Mouse (Mus musculus) granulocyte monocyte progenitor cell, adult 5-6 weeks (primary cell): ENCODE results near the gene Bach2. TPM values are rescaled to one million over a fixed set of nuclear protein-coding genes. Genes with fewer than 3 reads are reported as not detected.

ENCODE experiments used
- ATAC-seq: replicated peaks from 2 replicates; pipeline ENCODE4 v1.8.0; 2016; ENCODE audit warnings: mild to moderate bottlenecking, moderate TSS enrichment, inconsistent platforms; ENCODE audit not compliant: poor library complexity, severe bottlenecking
- total RNA-seq, 2 experiments: library from RNA; stranded (forward) in 1 of 2; stranded (reverse) in 1 of 2; fragments of 200-712, 200-1000 nt in 1 of 2; fragments of >200 nt in 1 of 2; fragmentation: Nextera tagmentation in 1 of 2; gene quantifications; 2 replicates each; pipeline ENCODE4 v1.2.3; 2014 to 2017

Gene Bach2
- total RNA-seq, 2 experiments from 2014 or later, result under 0.01 to 0.67 TPM

DNA sequence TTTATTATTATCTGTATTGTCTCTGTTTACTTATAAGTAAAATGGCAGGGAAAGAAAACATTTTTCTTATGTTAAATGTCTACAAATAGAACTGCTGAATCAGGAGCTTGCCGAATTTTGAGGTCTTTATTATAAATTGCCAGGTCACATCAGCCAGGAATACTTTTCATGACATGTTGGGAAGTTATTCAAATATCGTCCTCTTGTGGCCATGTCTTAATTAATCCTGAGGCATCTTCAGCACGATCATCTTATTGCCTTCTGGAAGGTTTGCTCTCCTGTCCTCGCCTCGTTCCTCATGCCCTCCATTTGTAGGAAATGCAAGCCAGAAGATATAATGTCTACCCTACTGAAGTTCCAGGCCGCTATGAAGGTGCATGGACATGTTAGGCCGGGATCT, 140.5 kb downstream of the Bach2 start:
- no peak for ATAC-seq

- no peak for ATAC-seq
Measured at GRCm38 (mm10) chr4:32381666-32382381, 143.2 kb downstream of the Bach2 start.

GRCm38 (mm10) chr4:32385121-32385520, 146.5 kb downstream of the Bach2 start:
- no peak for ATAC-seq

- ATAC-seq, result no peak
Measured at GRCm38 (mm10) chr4:32385623-32386022, 147.0 kb downstream of the Bach2 start.

- no peak for ATAC-seq
Measured at GRCm38 (mm10) chr4:32386346-32386745, 147.7 kb downstream of the Bach2 start.

- ATAC-seq, result no peak
Measured at GRCm38 (mm10) chr4:32386931-32387330, 148.3 kb downstream of the Bach2 start.

GRCm38 (mm10) chr4:32387479-32388240, 149.1 kb downstream of the Bach2 start:
- peak; percentile 85 for ATAC-seq

GRCm38 (mm10) chr4:32388564-32388963, 150.0 kb downstream of the Bach2 start:
- ATAC-seq, result no peak

DNA sequence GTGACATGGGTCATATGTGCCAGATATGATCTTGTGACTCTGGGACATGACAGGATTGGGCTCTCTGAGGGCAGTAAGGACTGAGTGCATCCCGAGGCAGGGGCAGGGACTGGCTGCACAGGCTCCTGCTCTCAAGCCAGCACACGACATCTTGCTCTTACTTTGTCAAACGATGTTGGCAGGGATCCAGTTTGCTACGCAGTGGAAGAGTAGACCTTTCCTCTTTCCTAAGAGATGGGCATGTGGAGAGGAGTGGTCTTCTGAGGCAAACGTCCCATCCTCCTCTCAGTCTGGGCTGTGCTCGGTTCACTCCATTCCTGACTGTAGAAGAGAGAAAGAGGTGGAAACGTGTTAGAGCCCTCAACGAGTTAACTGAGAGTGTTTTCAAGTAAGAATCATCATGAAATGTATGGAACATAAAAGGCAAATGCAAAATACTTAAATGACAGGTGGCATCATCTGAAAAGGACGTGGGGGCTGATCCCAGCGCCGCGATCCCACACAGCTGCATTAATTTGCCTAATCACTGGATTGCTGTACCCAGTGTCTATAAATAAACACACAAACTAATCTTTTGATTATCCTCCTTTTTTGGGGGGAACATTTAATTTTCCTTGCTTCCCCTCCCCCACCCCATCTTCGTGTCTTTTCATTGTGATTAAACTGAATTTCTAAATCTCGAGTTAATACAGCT, 150.7 kb downstream of the Bach2 start:
- ATAC-seq, result no peak

DNA sequence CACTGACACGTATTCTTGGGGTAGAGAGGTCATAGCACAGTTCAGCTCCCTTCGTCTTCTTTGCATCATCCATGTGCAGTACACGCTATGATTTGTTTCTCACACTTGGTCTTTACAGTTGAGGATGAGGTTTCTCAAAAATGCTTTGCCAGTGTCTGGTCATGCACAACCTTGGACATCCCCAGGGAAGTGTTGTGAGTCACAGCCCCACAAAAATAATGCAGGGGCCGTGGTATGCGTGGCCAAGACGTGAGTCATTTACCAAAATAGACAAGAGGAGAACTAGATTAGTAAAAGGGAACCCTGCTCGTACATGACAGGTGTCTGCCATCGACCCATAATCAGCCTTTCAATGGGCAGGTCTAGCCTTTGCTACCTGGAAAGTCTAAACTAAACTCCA, 152.7 kb downstream of the Bach2 start:
- no peak for ATAC-seq

DNA sequence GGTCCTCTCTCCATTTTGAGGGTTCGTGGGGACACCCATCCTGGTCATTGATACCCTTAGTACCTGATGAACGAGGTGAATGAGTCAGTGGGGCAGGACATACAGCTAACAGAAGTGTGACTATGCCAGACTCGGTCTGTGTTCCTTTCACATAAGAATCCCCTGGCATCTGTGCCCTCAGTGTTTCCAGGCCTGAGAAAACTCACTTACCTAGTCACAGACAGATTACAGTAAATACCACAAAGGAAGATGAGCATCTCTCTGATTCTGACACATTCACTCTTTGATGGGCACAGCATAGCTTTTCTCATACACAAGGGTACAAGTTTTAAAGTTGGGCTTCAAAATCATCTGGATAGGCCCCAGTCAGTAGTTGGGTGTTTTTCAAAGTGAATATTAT, 154.6 kb downstream of the Bach2 start:
- ATAC-seq, result no peak

DNA sequence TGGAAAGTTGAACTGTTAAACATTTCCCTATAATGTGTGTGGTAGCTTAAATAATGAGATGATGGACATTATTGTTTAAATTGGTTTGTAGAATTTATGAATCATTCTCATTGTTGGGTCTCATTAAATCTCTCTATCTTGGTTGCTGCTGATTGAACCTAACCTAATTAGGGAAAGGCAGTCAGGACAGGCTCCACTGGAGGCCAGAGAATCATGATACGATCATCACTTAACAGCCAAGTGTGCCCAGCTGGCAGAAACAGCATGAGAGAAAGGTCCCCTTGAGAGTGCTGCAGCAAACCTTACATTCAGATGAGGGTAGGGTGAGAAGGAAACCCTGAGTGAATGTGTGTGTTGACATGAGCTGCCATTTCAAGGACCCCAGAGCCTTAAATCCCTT, 155.3 kb downstream of the Bach2 start:
- no peak for ATAC-seq

DNA sequence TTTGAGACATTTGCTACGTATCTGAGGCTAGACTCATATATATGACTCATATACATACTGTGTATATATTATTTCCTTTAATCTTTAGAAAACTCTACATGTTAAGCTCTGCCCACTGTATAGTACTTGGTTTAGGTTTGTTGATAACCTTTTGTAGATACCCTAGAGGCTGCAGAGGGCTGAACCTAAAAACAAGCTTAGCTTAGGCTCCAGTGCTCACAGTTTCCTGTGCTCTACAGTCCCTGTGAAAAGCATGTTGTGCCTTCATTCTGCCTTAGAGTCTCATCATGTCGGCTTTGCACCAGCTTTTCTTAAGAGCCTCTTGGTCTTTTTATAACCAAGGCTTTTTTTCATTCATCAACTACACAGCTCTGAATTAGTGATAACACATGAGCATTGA, 156.2 kb downstream of the Bach2 start:
- no peak for ATAC-seq

GRCm38 (mm10) chr4:32401459-32401858, 162.9 kb downstream of the Bach2 start:
- peak; percentile 66 for ATAC-seq

DNA sequence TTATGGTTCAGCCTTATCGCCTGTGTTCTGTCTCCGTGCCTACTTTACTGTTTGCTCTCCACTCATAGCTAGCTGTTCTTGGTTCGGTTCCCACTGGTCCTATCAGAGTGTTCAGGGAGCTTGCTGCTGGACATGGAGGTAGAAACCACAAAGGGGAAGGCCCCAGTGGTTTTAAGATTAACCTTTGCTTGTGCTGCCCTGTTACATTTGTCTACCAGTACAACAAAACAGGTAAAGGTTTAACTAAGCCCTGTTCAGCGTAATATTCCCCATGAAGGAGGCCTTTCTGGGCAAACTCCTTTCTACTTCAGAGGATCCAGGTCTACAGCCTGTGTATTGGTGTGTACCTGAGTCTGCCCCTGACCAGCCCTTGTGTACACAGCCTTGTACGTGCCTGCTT, 164.9 kb downstream of the Bach2 start:
- no peak for ATAC-seq

- no peak for ATAC-seq
Measured at GRCm38 (mm10) chr4:32405149-32405882, 166.7 kb downstream of the Bach2 start.

DNA sequence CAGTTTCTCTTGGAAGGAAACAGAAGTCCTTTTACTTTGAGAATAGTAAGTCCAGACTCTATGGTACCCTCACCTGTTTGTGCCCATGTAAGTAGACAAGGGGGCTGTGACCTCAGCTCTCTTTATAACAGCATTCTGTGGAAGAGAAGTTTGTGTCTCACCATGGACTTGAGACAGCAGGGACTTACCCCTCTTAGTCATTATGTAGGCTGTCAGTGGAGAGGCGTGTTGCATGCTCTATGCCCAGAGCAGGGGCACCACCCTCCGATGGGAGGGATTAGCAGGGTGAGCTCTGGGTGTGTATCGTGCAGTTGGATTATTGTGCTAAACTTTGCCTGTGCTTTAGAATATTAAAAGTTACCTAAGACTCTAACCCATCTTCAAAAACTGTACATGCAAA, 167.4 kb downstream of the Bach2 start:
- no peak for ATAC-seq

DNA sequence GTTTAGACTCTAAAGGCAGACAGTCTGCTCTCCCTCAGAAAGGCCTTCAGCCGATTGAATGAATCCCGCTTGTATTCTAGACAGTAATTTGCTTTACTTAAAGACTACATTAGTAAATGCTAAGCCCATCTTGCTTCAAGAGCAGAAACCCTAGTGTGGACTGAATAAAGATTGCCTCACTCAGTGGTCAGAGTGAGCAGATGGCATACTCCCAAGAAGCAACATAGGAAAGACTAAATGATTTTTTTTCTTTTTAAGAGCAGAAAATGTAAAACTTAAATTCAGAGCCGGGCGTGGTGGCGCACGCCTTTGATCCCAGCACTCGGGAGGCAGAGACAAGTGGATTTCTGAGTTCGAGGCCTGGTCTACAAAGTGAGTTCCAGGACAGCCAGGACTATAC, 169.9 kb downstream of the Bach2 start:
- no peak for ATAC-seq

GRCm38 (mm10) chr4:32409116-32409880, 170.7 kb downstream of the Bach2 start:
- no peak for ATAC-seq

DNA sequence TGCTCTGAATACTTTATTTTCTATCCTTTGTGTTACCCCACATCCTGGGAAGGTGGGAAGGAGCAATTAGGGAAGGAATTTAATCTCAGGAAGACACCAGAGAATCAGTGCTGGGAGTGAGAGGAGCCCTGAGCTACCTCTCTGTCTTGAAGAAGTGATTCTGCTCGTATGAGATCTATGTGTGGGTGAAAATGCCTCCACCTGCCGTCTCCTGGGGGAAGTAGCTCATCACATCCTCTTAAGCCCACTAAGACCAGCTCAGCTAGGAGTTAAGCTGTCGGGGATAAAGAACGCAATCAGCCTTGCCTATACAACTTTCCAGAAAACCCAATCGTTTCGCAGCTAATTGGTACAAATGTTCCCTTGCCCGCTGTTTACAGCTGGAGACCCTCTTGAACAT, 174.5 kb downstream of the Bach2 start:
- peak; percentile 63 for ATAC-seq
